Mouse (Mus musculus) spleen, adult 2 months (tissue): Measurements from ENCODE around the gene Olfr178.

Source experiments
- CTCF ChIP-seq: fragments of 200-500 bp; IDR thresholded peaks from 2 replicates; pipeline ENCODE4 v1.5.1; 2011; ENCODE audit warnings: mild to moderate bottlenecking, inconsistent platforms; ENCODE audit not compliant: insufficient read depth, insufficient read length, insufficient replicate concordance; ENCODE audit errors: extremely low read depth
- POLR2A ChIP-seq: fragments of 200-500 bp; IDR thresholded peaks from 2 replicates; pipeline ENCODE4 v1.6.1; 2011; ENCODE audit warnings: low read depth, low read length, inconsistent platforms

DNA sequence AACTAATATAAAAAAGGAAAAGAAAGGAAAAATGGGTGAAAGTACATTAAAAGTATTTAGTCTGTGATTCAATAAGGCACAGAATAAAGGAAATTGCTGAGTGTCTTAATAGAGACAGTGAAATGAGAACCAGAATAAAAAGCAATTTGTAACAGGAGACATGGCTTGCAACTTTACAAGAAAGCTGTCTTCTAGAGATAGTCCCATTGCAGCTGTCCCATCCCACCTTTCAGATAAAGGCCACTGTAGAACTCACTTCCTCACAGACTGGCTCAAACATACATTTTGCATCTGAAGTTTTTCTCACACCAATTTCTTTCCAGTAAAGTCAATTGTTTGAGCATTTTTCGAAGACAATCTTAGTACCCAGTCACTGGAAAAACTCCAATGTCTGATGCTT, 30.4 kb downstream of the Olfr178 start:
- TF ChIP-seq POLR2A: no peak
- no peak for TF ChIP-seq CTCF
